Mouse (Mus musculus) ES-E14 (cell line): Measurements from ENCODE around the gene Taf7l. TPM values are rescaled to one million over a fixed set of nuclear protein-coding genes. Genes with fewer than 3 reads are reported as not detected.

ENCODE experiments used
- DNase-seq: peaks from one replicate; pipeline ENCODE4 v3.0.0-alpha.2; 2013; ENCODE audit warnings: low read depth, low spot score
- H3K27ac ChIP-seq: 2 replicates; pipeline ENCODE4 v1.5.1; 2012; ENCODE audit warnings: low read depth, mild to moderate bottlenecking, low read length, moderate library complexity, mixed read lengths; ENCODE audit not compliant: poor library complexity, insufficient read depth, severe bottlenecking
- H3K36me3 ChIP-seq: 2 replicates; pipeline ENCODE4 v1.6.1; 2012; ENCODE audit warnings: mild to moderate bottlenecking, low read length, moderate library complexity, mixed read lengths; ENCODE audit not compliant: control insufficient read depth, poor library complexity, insufficient read depth, severe bottlenecking
- H3K4me1 ChIP-seq, 2 experiments: fragments of 150-350 bp in 1 of 2; sonication (generic) in 1 of 2; 2 replicates each; pipeline ENCODE4 v1.6.1; 2012; ENCODE audit warnings: low read length in 2 of 2, mild to moderate bottlenecking in 1 of 2, mixed read lengths in 1 of 2; ENCODE audit not compliant: control insufficient read depth in 2 of 2, insufficient read depth in 2 of 2, poor library complexity in 1 of 2
- H3K4me3 ChIP-seq, 2 experiments: fragments of 150-350 bp in 1 of 2; sonication (generic) in 1 of 2; 2 replicates each; pipeline ENCODE4 v1.5.1; 2012; ENCODE audit warnings: low read length in 2 of 2, low read depth in 1 of 2, mild to moderate bottlenecking in 1 of 2, mixed read lengths in 1 of 2; ENCODE audit not compliant: insufficient read depth in 1 of 2, poor library complexity in 1 of 2, severe bottlenecking in 1 of 2
- H3K9ac ChIP-seq: 2 replicates; pipeline ENCODE4 v1.6.1; 2012; ENCODE audit warnings: low read depth, mild to moderate bottlenecking, low read length, mixed read lengths; ENCODE audit not compliant: poor library complexity, insufficient read depth, severe bottlenecking
- H3K9me3 ChIP-seq: fragments of 150-350 bp; sonication (generic); 2 replicates; pipeline ENCODE4 v1.6.1; 2012; ENCODE audit warnings: low read depth, mild to moderate bottlenecking, low read length; ENCODE audit not compliant: control insufficient read depth, insufficient read depth
- CHD2 ChIP-seq: IDR thresholded peaks from 2 replicates; pipeline ENCODE4 v1.6.1; 2014; ENCODE audit warnings: mild to moderate bottlenecking, low read depth, low read length, inconsistent platforms
- HCFC1 ChIP-seq: IDR thresholded peaks from 2 replicates; pipeline ENCODE4 v1.6.1; 2012; ENCODE audit warnings: low read length, inconsistent platforms, borderline replicate concordance; ENCODE audit not compliant: insufficient read depth
- MAFK ChIP-seq: IDR thresholded peaks from 2 replicates; pipeline ENCODE4 v1.6.1; 2014; ENCODE audit warnings: mild to moderate bottlenecking, low read depth, low read length, inconsistent platforms; ENCODE audit not compliant: insufficient read depth
- ZC3H11A ChIP-seq: IDR thresholded peaks from 2 replicates; pipeline ENCODE4 v1.6.1; 2012; ENCODE audit warnings: low read depth, mild to moderate bottlenecking, inconsistent platforms, low read length, borderline replicate concordance
- ZNF384 ChIP-seq: IDR thresholded peaks from 2 replicates; pipeline ENCODE4 v1.6.1; 2012; ENCODE audit warnings: low read depth, low read length, inconsistent platforms
- in situ Hi-C, 2 experiments: fragments of 600-800 bp; cut with MboI; formaldehyde crosslinking; loops; one replicate each; pipeline ENCODE4 v1.15.1; 2025; ENCODE audit warnings: low sequenced_read_pairs in 2 of 2, inconsistent platforms in 1 of 2; ENCODE audit not compliant: unreplicated experiment in 2 of 2
- total RNA-seq: library from RNA; depleted of rRNA; stranded (reverse); fragments of 300-350 nt; gene quantifications from 2 replicates; pipeline ENCODE4 v1.2.3, GENCODE M21; 2012

The Taf7l gene
- total RNA-seq, 1 experiment = 3.3 TPM

- no peak for TF ChIP-seq ZNF384
- no peak for TF ChIP-seq ZC3H11A
- TF ChIP-seq MAFK = no peak
- TF ChIP-seq HCFC1 = no peak
- TF ChIP-seq CHD2 = no peak
- no peaks in the 10 kb centered on the region for H3K36me3 ChIP-seq
- in situ Hi-C loops = no loop called here
- no peak overlapping the region for H3K27ac ChIP-seq
- no peaks in the 10 kb centered on the region for H3K9me3 ChIP-seq
- H3K9ac ChIP-seq = no peak overlapping the region
- H3K4me3 ChIP-seq = no peak overlapping the region
- DNase-seq = no peak
- H3K4me1 ChIP-seq = no peaks in the 10 kb centered on the region
Measured at GRCm38 (mm10) chrX:134500651-134501050, 24.4 kb upstream of the Taf7l start.

GRCm38 (mm10) chrX:134481720-134482119 is 5.4 kb upstream of the Taf7l start:
- in situ Hi-C loops = no loop called here
- DNase-seq = no peak
- no peaks in the 10 kb centered on the region for H3K36me3 ChIP-seq

GRCm38 (mm10) chrX:134474988-134475710 is 1.1 kb downstream of the Taf7l start:
- H3K4me3 ChIP-seq = peak overlapping the region in 1 of 2 experiments; percentile 55; a peak in 3 of 4 replicates
- H3K9ac ChIP-seq = no peak overlapping the region
- no peaks in the 10 kb centered on the region for H3K4me1 ChIP-seq
- no peaks in the 10 kb centered on the region for H3K36me3 ChIP-seq
- no peaks in the 10 kb centered on the region for H3K9me3 ChIP-seq
- TF ChIP-seq ZNF384 (no peak), MAFK (no peak), HCFC1 (no peak), CHD2 (no peak)
- DNase-seq = no peak
- in situ Hi-C loops = no loop called here
- no peak overlapping the region for H3K27ac ChIP-seq

More at GRCm38 (mm10) chrX:134481720-134482119, 5.4 kb upstream of the Taf7l start:
- H3K27ac ChIP-seq = no peak overlapping the region
- H3K9ac ChIP-seq = no peak overlapping the region
- H3K4me1 ChIP-seq = no peaks in the 10 kb centered on the region
- H3K4me3 ChIP-seq = no peak overlapping the region
- TF ChIP-seq HCFC1 = no peak
- no peak for TF ChIP-seq MAFK
- no peak for TF ChIP-seq ZNF384
- TF ChIP-seq CHD2 = no peak
- TF ChIP-seq ZC3H11A = no peak
- no peaks in the 10 kb centered on the region for H3K9me3 ChIP-seq

GRCm38 (mm10) chrX:134427307-134427706 is 49.0 kb downstream of the Taf7l start:
- no peak overlapping the region for H3K9ac ChIP-seq

GRCm38 (mm10) chrX:134426819-134427218 is 49.5 kb downstream of the Taf7l start:
- no peak for TF ChIP-seq HCFC1
- no peak for TF ChIP-seq MAFK
- Histone ChIP-seq H3K9me3 (no peaks in the 10 kb centered on the region), H3K4me3 (no peak overlapping the region), H3K9ac (no peak overlapping the region), H3K36me3 (no peaks in the 10 kb centered on the region), H3K27ac (no peak overlapping the region), H3K4me1 (no peaks in the 10 kb centered on the region)
- DNase-seq = no peak
- in situ Hi-C loops = no loop called here

More at GRCm38 (mm10) chrX:134427307-134427706, 49.0 kb downstream of the Taf7l start:
- Histone ChIP-seq H3K27ac (no peak overlapping the region), H3K36me3 (no peaks in the 10 kb centered on the region), H3K4me3 (no peak overlapping the region), H3K4me1 (no peaks in the 10 kb centered on the region), H3K9me3 (no peaks in the 10 kb centered on the region)
- no peak for DNase-seq
- TF ChIP-seq HCFC1 = no peak
- TF ChIP-seq CHD2 = no peak
- TF ChIP-seq ZC3H11A = no peak
- in situ Hi-C loops = no loop called here
